Mouse (Mus musculus) stomach, embryonic 15.5 days (tissue): Measurements from ENCODE around the gene Ndufs7. TPM values are rescaled to one million over a fixed set of nuclear protein-coding genes. Genes with fewer than 3 reads are reported as not detected.

ENCODE experiments used
- ATAC-seq: fragments of 200-750 bp; cut with Nextera tagmentation; 2 replicates; pipeline ENCODE4 v1.8.0; 2017; ENCODE audit warnings: low read depth, moderate number of reproducible peaks, moderate TSS enrichment; ENCODE audit not compliant: insufficient read depth, low FRiP score
- H3K27ac ChIP-seq: fragments of 300-500 bp; sonication (generic); 2 replicates; pipeline ENCODE4 v1.5.1; 2015; ENCODE audit warnings: mild to moderate bottlenecking, inconsistent platforms
- H3K27me3 ChIP-seq: fragments of 300-500 bp; sonication (generic); replicated peaks from 2 replicates; pipeline ENCODE4 v1.6.1; 2015; ENCODE audit warnings: inconsistent platforms
- H3K36me3 ChIP-seq: fragments of 300-500 bp; sonication (generic); 2 replicates; pipeline ENCODE4 v1.6.1; 2015; ENCODE audit warnings: inconsistent platforms
- H3K4me1 ChIP-seq: fragments of 300-500 bp; sonication (generic); 2 replicates; pipeline ENCODE4 v1.6.1; 2015; ENCODE audit warnings: inconsistent platforms
- H3K4me2 ChIP-seq: fragments of 300-500 bp; sonication (generic); 2 replicates; pipeline ENCODE4 v1.6.1; 2015; ENCODE audit warnings: mild to moderate bottlenecking, inconsistent platforms
- H3K4me3 ChIP-seq: fragments of 300-500 bp; sonication (generic); replicated peaks from 2 replicates; pipeline ENCODE4 v1.5.1; 2015; ENCODE audit warnings: inconsistent platforms
- H3K9ac ChIP-seq: fragments of 300-500 bp; sonication (generic); 2 replicates; pipeline ENCODE4 v1.6.1; 2015; ENCODE audit warnings: inconsistent platforms
- H3K9me3 ChIP-seq: fragments of 300-500 bp; sonication (generic); 2 replicates; pipeline ENCODE4 v1.6.1; 2016; ENCODE audit warnings: inconsistent platforms
- WGBS: fragments of 180-500 bp; shearing (Covaris S2); methylation state at CpG from one replicate; pipeline ENCODE4 v1.1.7; 2015; 5-methylcytosine and 5-hydroxymethylcytosine counted together
- polyA plus RNA-seq: library from polyadenylated mRNA; unstranded; fragments of >200 nt; fragmentation: Nextera tagmentation; extraction: Ambion mirVana; gene quantifications from 2 replicates; pipeline ENCODE4 v1.2.1, GENCODE M21; 2015

Ndufs7 gene
- polyA plus RNA-seq, 1 experiment from 2014 or later: 326 TPM

DNA sequence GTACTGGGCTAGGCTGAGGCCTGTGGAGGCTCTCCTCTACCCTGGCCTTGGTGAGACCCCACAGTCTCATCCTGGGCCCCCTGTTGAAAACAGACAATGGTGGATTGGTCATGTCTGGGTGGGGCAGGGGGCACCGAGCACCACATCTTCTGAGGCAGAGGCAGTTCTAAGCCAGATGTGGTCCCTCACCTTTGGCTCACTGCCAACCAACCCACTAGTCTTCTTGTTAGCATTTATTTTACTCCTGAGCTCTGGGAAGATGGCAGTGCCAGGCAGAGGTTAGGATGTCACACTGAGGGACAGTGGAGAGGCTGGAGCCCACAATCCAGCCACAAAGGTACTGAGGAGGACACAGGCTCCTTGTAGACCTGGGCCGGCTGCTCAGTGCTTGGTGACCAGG is 9.0 kb downstream of the Ndufs7 start:
- H3K27ac ChIP-seq: no peak overlapping the region
- no peak for ATAC-seq
- no peak overlapping the region for H3K4me3 ChIP-seq
- H3K4me1 ChIP-seq: peaks cover 21% of the 10 kb centered on the region
- no peak overlapping the region for H3K9ac ChIP-seq
- no peaks in the 10 kb centered on the region for H3K27me3 ChIP-seq
- no peak overlapping the region for H3K4me2 ChIP-seq
- peaks cover 43% of the 10 kb centered on the region for H3K36me3 ChIP-seq
- H3K9me3 ChIP-seq: no peaks in the 10 kb centered on the region
- WGBS: 77% methylated on average over 2 of the region's 2 CpGs

DNA sequence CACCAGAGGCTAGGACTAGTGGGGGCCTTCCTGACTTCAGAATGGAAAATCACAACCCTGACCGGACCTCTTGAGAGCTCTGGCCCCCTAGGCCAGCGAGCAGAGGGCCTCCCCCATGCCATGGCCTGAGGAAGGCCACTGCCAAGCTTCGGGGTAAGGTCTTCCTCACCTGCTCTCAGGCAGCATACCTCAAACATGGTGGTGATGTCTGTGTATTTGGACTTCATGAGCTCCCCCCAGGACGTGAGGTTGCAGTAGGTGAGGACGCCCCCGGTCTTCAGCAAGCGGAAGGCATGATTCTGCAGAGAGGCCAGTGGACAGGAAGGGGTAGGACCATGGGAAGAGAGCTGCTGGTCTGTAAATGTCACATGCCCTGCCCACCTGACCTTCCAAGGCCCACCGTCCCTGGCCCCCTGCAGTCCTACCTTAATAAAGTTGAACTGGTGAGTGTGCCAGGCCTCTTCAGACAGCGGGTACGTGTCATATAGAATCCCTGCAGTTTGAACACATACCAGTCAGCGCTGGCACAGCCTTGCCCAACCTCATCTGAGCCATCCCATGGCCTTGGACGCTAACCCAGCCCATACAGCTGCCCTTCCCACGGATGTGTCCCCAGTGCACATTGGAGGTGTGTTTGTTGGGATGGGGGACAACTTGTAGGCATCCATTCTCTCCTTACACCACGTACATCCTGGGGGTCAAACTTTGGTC is 10.0 kb downstream of the Ndufs7 start:
- Histone ChIP-seq H3K4me3 (peak overlapping the region; percentile 59), H3K9me3 (no peaks in the 10 kb centered on the region), H3K4me1 (peaks cover 21% of the 10 kb centered on the region), H3K27me3 (no peaks in the 10 kb centered on the region), H3K36me3 (peaks cover 36% of the 10 kb centered on the region), H3K4me2 (peak overlapping the region; percentile 97), H3K27ac (no peak overlapping the region; the same call in 1 of the 2 replicates), H3K9ac (no peak overlapping the region)
- 86% methylated on average over 14 of the region's 14 CpGs for WGBS
- ATAC-seq: no peak

DNA sequence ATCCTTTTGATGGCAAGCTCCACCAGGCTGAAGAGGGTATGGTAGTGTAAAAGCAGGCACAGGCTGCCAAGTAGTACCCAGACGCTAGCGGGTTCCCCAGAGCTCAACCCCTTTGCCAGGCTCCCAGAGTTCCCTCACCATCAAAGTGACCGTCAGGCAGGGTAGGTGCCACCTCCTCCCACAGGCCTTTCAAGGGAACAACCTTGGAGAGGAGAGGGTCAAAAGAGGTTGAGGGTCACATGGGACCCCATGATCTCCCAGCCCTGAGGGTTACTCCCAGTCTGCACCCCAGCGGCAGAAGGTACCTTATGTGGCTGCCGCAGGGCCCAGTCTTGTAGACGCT is 10.5 kb downstream of the Ndufs7 start:
- H3K4me1 ChIP-seq: peaks cover 21% of the 10 kb centered on the region
- WGBS: 78% methylated on average over 6 of the region's 6 CpGs
- peaks cover 31% of the 10 kb centered on the region for H3K36me3 ChIP-seq
- peak overlapping the region; percentile 97 for H3K27ac ChIP-seq
- no peaks in the 10 kb centered on the region for H3K9me3 ChIP-seq
- H3K9ac ChIP-seq: peak overlapping the region; percentile 47; the same call in 1 of the 2 replicates
- no peaks in the 10 kb centered on the region for H3K27me3 ChIP-seq
- H3K4me3 ChIP-seq: peak overlapping the region; percentile 59
- H3K4me2 ChIP-seq: peak overlapping the region; percentile 97
- ATAC-seq: no peak

- Histone ChIP-seq H3K9me3 (no peaks in the 10 kb centered on the region), H3K27ac (peak overlapping the region; percentile 97), H3K36me3 (peaks cover 25% of the 10 kb centered on the region), H3K4me1 (peaks cover 21% of the 10 kb centered on the region), H3K9ac (peak overlapping the region; percentile 47), H3K4me3 (peak overlapping the region; percentile 59), H3K4me2 (peak overlapping the region; percentile 97), H3K27me3 (no peaks in the 10 kb centered on the region)
- ATAC-seq: no peak
- 9% methylated on average over 19 of the region's 19 CpGs for WGBS
Observed at GRCm38 (mm10) chr10:80259861-80260641, 11.1 kb downstream of the Ndufs7 start.

- H3K9me3 ChIP-seq: no peaks in the 10 kb centered on the region
- H3K27ac ChIP-seq: peak within 1 kb of the TSS; percentile 97
- H3K36me3 ChIP-seq: peaks cover 16% of the 10 kb centered on the region
- under 1% methylated on average over 49 of the region's 49 CpGs for WGBS
- peak; percentile 89 for ATAC-seq
- H3K4me2 ChIP-seq: peak within 1 kb of the TSS; percentile 97
- H3K27me3 ChIP-seq: no peaks in the 10 kb centered on the region
- peak within 1 kb of the TSS; percentile 59 for H3K4me3 ChIP-seq
- peak within 1 kb of the TSS; percentile 47 for H3K9ac ChIP-seq
- H3K4me1 ChIP-seq: peaks cover 25% of the 10 kb centered on the region
Observed at GRCm38 (mm10) chr10:80260642-80261584, 12.0 kb downstream of the Ndufs7 start, which contains the start of the genes Gamt and Dazap1. Gene Gamt (minus strand): TSS chr10:80261012. Gene Dazap1 (plus strand): TSS chr10:80261486.

GRCm38 (mm10) chr10:80261585-80261968 is 12.7 kb downstream of the Ndufs7 start:
- WGBS: 0% methylated on average over 14 of the region's 14 CpGs
- H3K4me1 ChIP-seq: peaks cover 31% of the 10 kb centered on the region

GRCm38 (mm10) chr10:80262169-80262568 is 13.2 kb downstream of the Ndufs7 start:
- ATAC-seq: no peak
- H3K27ac ChIP-seq: peak overlapping the region; percentile 97
- no peaks in the 10 kb centered on the region for H3K9me3 ChIP-seq
- peaks cover 35% of the 10 kb centered on the region for H3K4me1 ChIP-seq
- H3K4me2 ChIP-seq: peak overlapping the region; percentile 97
- peaks cover 13% of the 10 kb centered on the region for H3K36me3 ChIP-seq
- no peaks in the 10 kb centered on the region for H3K27me3 ChIP-seq
- H3K9ac ChIP-seq: no peak overlapping the region
- peak overlapping the region; percentile 59 for H3K4me3 ChIP-seq
- 65% methylated on average over 12 of the region's 12 CpGs for WGBS

More at GRCm38 (mm10) chr10:80261585-80261968, 12.7 kb downstream of the Ndufs7 start:
- peak overlapping the region; percentile 59 for H3K4me3 ChIP-seq
- no peaks in the 10 kb centered on the region for H3K9me3 ChIP-seq
- no peak overlapping the region; the same call in 1 of the 2 replicates for H3K9ac ChIP-seq
- ATAC-seq: peak; percentile 68
- H3K27ac ChIP-seq: peak overlapping the region; percentile 97
- peaks cover 13% of the 10 kb centered on the region for H3K36me3 ChIP-seq
- H3K27me3 ChIP-seq: no peaks in the 10 kb centered on the region
- peak overlapping the region; percentile 97 for H3K4me2 ChIP-seq

DNA sequence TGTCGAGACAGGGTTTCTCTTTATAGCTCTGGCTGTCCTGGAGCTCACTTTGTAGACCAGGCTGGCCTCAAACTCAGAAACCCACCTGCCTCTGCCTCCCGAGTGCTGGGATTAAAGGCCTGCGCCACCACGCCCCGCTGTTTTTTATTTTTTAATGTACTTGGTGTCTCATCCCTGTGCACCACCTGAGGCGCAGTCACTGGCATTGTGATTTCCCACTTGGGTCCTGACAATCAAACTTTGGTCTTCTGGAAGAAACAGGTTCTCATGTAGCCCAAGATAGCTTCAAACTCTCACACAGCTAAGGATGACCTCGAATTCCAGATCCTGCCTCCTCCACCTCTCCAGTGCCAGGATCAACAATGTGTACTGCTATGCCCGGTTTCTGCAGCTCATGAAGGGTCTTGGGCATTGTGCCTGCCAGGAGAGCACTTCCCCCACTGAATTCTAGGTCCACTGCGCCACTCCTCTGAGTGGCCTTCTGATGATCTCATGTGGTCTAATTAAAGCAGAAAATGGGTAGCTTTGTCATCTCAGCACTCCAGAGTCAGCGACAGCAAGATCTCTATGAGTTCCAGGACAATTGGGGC is 13.9 kb downstream of the Ndufs7 start:
- Histone ChIP-seq H3K4me1 (peaks cover 42% of the 10 kb centered on the region), H3K27ac (no peak overlapping the region), H3K9ac (no peak overlapping the region)

GRCm38 (mm10) chr10:80264341-80265148 is 15.6 kb downstream of the Ndufs7 start:
- ATAC-seq: peak; percentile 48
- Histone ChIP-seq H3K4me3 (peak overlapping the region; percentile 93), H3K27ac (peak overlapping the region; percentile 77), H3K27me3 (no peaks in the 10 kb centered on the region), H3K9me3 (no peaks in the 10 kb centered on the region), H3K9ac (peak overlapping the region; percentile 100), H3K4me1 (peaks cover 45% of the 10 kb centered on the region), H3K36me3 (peaks cover 5% of the 10 kb centered on the region; the same call in 1 of the 2 replicates), H3K4me2 (peak overlapping the region; percentile 77)
- WGBS: 1% methylated on average over 76 of the region's 81 CpGs

More for the DNA sequence above, 13.9 kb downstream of the Ndufs7 start:
- H3K27me3 ChIP-seq: no peaks in the 10 kb centered on the region
- H3K9me3 ChIP-seq: no peaks in the 10 kb centered on the region
- no peak for ATAC-seq
- H3K36me3 ChIP-seq: peaks cover 13% of the 10 kb centered on the region
- 89% methylated on average over 10 of the region's 10 CpGs for WGBS
- H3K4me3 ChIP-seq: no peak overlapping the region
- no peak overlapping the region for H3K4me2 ChIP-seq

DNA sequence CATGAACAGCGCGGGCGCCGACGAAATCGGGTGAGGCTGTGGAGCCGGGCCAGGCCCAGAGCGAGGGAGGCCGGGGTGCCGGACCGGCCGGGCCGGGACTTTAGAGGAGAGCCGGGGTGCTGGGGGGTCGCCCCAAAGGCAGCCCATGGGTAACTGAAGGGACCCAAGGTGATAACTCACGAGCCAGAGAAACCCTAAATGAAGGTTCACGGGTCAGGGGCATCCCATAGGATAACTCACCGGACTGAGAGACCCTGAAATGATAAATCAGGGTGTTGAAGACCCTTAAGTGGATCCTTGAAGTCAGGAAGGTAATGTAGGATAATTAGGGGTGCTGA is 16.2 kb downstream of the Ndufs7 start:
- H3K9ac ChIP-seq: peak overlapping the region; percentile 100
- peak overlapping the region; percentile 77 for H3K27ac ChIP-seq
- under 1% methylated on average over 18 of the region's 18 CpGs for WGBS
- peaks cover 43% of the 10 kb centered on the region for H3K4me1 ChIP-seq
- peaks cover 5% of the 10 kb centered on the region; the same call in 1 of the 2 replicates for H3K36me3 ChIP-seq
- no peaks in the 10 kb centered on the region for H3K9me3 ChIP-seq
- no peaks in the 10 kb centered on the region for H3K27me3 ChIP-seq
- no peak for ATAC-seq
- peak overlapping the region; percentile 93 for H3K4me3 ChIP-seq
- peak overlapping the region; percentile 73 for H3K4me2 ChIP-seq
